Mouse (Mus musculus) mesoderm, embryonic 11.5 days (tissue): Measurements from ENCODE around the gene Dhrs7c.

ENCODE experiments used
- DNase-seq: peaks from one replicate; pipeline ENCODE4 v3.0.0-alpha.2; 2012; ENCODE audit warnings: low read depth, low spot score

The Dhrs7c gene

GRCm38 (mm10) chr11:67839810-67840209 lies 41.8 kb downstream of the Dhrs7c start:
- DNase-seq: no peak

GRCm38 (mm10) chr11:67845193-67845592 lies 47.2 kb downstream of the Dhrs7c start:
- DNase-seq: no peak

DNA sequence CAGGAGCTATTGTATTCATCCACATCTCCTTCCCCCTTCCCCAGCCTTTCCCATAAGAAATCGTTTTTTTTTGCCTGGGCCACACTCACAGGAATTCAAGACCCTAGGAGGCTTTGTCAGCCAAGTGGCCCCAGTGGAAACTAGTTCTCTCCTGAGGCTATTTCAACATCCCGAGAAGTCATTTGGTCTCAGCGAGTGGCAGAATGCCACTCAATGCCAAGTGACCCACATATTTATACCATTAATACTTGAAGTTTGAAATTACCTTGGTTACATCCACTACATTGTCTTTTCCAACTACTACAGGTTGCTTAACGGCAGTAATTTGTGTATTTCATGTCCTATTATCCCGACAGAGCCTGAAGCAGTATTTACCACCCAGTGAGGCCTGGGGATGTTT lies 53.8 kb downstream of the Dhrs7c start:
- DNase-seq: no peak

DNA sequence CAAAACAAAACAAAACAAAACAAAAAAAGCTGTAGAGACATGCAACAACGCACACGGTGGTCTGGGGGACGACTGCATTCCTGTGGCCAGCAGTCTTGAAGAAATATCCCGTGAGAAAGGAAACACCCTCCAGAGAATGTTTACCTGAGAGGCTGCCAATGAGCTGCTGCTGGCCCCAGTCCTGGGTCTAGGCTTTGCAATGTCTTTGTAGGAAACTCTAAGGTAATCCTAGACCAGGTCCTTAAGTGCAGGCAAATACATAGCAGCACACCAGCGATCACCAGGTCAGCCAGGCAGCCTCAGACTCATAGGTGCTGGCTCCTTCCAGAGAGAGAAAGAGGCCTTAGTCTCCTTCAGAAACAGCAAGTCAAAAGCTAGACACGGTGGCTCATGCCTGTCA lies 56.0 kb downstream of the Dhrs7c start:
- DNase-seq: no peak

DNA sequence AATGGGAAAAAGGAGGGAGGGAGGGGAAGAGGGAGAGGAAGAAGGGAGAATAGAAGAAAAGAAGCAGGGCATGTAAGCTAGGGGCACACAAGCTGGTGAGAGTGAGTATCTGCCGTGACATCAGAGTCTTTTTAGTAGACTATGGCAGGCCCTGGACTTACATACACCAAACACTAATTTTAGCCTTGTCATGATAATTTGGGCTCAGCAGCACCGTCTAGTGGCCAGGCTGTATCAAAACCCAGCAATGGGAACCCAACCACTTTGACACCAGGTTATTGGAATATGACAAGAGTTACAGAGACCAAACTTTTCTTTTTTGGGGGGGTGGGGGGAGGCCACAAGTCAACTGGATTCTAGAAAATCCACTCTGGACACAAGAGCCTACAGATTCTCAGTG lies 57.0 kb downstream of the Dhrs7c start:
- DNase-seq: no peak

DNA sequence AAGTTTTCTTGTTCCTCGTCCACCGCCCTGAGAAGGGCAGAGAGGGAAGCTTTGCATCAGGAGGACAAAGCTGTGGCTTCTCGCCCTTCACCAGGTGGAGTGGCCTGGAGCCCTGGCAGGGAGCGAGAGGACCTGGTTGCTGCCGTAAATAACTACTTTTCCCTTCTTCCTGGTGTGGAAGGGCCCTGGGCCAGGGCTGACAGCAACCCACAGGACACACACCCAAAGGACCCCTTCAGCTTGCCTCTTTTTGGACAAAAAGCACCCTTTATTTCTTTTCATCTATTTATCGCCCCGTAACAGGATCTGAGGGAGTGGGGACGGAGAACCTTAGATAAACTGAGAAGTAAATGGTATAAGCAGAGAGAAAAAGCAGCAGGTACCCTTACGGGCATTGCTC lies 60.5 kb downstream of the Dhrs7c start:
- DNase-seq: no peak

DNA sequence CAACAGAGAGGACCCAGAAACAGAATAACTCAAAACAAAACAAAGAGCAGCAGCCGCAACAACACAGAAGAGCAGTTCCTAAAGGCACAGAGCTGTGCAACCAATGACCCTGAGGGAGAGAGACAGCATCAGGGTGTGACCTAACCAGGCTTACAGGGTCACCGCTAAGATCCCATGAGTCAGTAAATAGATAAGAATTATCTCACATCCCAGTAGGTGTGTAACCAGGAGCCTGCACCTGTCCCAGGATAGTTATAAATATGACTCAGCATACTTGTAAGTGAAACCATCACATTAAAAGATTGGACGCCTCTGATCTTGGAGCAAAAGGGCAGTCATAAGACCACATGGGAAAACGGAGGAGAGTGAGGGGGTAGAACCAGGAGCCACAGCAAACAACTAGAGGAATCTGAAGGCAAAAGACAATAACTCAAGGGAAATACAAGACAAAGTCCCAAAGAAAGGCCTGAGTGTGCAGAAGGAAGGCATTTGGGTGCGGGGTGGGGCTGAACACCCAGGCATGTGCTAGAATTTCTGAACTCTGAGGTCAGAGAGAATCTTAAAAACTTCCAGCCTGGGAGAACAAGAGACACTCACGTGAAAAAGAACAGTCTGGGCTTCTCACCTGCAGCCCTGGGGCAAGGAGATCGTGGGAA lies 62.9 kb downstream of the Dhrs7c start:
- DNase-seq: no peak

DNA sequence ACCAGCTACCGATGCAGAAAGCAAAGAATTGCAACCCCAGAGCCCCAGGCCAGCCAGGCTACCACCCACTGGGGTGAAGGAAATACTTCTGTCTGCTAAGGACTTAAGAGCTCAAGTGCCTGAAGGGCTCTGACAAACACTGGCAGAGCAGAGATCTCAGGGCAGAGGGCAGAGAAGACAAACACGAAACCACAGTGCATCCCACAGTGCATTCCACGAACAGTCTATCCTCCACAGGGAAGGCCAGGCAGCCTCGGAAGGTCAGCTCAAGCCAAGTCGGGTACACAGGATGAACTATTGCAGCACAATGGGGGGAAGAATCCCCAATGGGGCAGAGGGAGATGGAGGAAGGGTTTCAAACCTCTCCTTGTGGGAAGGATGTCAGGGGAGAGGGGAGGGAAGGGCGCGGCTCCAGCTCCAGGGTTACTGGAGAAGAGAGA lies 63.4 kb downstream of the Dhrs7c start:
- DNase-seq: peak; percentile 41

GRCm38 (mm10) chr11:67865100-67865499 lies 67.1 kb downstream of the Dhrs7c start:
- no peak for DNase-seq
